12 mouse cellular contexts compared by ENCODE assay signal in genomic region chr9:123931761-123932700, GRCm38 (mm10). TPM values are rescaled to one million over a fixed set of nuclear protein-coding genes. Genes with fewer than 3 reads are reported as not detected.
DNase-seq lines count a peak whose midpoint lies in the region; ATAC-seq and TF ChIP-seq lines count a peak whose summit lies in the region.
"Had no signal": no experiment of that assay in that cellular context is flagged by ENCODE, and none has a peak within 500 bp of the region (broad histone marks: within the 10 kb centered on the region; RNA-seq: fewer than 3 reads in every experiment).

No protein-coding gene starts in this region.

- no peak overlapping the region for H3K4me3 ChIP-seq in hindbrain, postnatal 0 days (ENCODE audit: low read length)
- H3K4me3 ChIP-seq in hindbrain, embryonic 11.5 days (ENCODE audit: low read depth, low read length), result no peak overlapping the region
- H3K4me3 ChIP-seq in forebrain, embryonic 13.5 days, result no peak overlapping the region
- H3K4me3 ChIP-seq: kidney, embryonic 15.5 days had no signal

- no peaks in the 10 kb centered on the region for H3K4me1 ChIP-seq in hindbrain, postnatal 0 days (ENCODE audit: insufficient read depth, low read length)
- H3K4me1 ChIP-seq in hindbrain, embryonic 11.5 days (replicated peaks; ENCODE audit: control insufficient read depth, insufficient read depth, low read length), result no peaks in the 10 kb centered on the region
- H3K4me1 ChIP-seq in forebrain, embryonic 13.5 days, result no peaks in the 10 kb centered on the region

- peak; percentile 3 for DNase-seq in hindbrain, postnatal 0 days (ENCODE audit: low spot score)
- DNase-seq in hindbrain, embryonic 11.5 days (ENCODE audit: low spot score), result no peak
- DNase-seq in ES-CJ7 (ENCODE audit: low read depth, low spot score), result peak; percentile 73
- peak; percentile 87 for DNase-seq in induced T-regulatory cell, adult 2 months (ENCODE audit: low read depth)
- DNase-seq in naive thymus-derived CD4-positive, alpha-beta T cell, adult 2 months (ENCODE audit: low read depth), result peak; percentile 69
- DNase-seq in kidney, postnatal 4 days, result no peak
- DNase-seq: cerebellum, adult 9-11 months had no signal

- no peaks in the 10 kb centered on the region for H3K36me3 ChIP-seq in hindbrain, postnatal 0 days (ENCODE audit: insufficient read depth, low read length)
- H3K36me3 ChIP-seq in hindbrain, embryonic 11.5 days (ENCODE audit: control insufficient read depth, insufficient read depth, low read length), result no peaks in the 10 kb centered on the region
- no peaks in the 10 kb centered on the region for H3K36me3 ChIP-seq in forebrain, embryonic 13.5 days (ENCODE audit: poor library complexity, severe bottlenecking)
- H3K36me3 ChIP-seq: kidney, embryonic 15.5 days had no signal

- H3K9ac ChIP-seq in hindbrain, postnatal 0 days (replicated peaks; ENCODE audit: low read length), result no peak overlapping the region
- no peak overlapping the region for H3K9ac ChIP-seq in hindbrain, embryonic 11.5 days (ENCODE audit: low read depth, low read length)
- H3K9ac ChIP-seq in forebrain, embryonic 13.5 days, result no peak overlapping the region
- H3K9ac ChIP-seq: kidney, embryonic 15.5 days had no signal

- no peaks in the 10 kb centered on the region for H3K9me3 ChIP-seq in hindbrain, postnatal 0 days (ENCODE audit: low read length)
- no peaks in the 10 kb centered on the region for H3K9me3 ChIP-seq in hindbrain, embryonic 11.5 days (ENCODE audit: control insufficient read depth, low read length)
- no peaks in the 10 kb centered on the region for H3K9me3 ChIP-seq in forebrain, embryonic 13.5 days (replicated peaks)
- H3K9me3 ChIP-seq: kidney, embryonic 15.5 days had no signal

- 82% methylated on average over 6 of the region's 6 CpGs for WGBS in hindbrain, postnatal 0 days
- 73% methylated on average over 6 of the region's 6 CpGs for WGBS in hindbrain, embryonic 11.5 days
- WGBS in forebrain, embryonic 13.5 days, result 83% methylated on average over 6 of the region's 6 CpGs

- no peak overlapping the region for H3K4me2 ChIP-seq in hindbrain, postnatal 0 days (ENCODE audit: low read depth, low read length)
- no peak overlapping the region for H3K4me2 ChIP-seq in hindbrain, embryonic 11.5 days (replicated peaks; ENCODE audit: low read depth, low read length)
- no peak overlapping the region for H3K4me2 ChIP-seq in forebrain, embryonic 13.5 days
- H3K4me2 ChIP-seq: kidney, embryonic 15.5 days had no signal

- ATAC-seq in hindbrain, postnatal 0 days, result no peak
- ATAC-seq in hindbrain, embryonic 11.5 days (ENCODE audit: low FRiP score), result no peak
- ATAC-seq in forebrain, embryonic 13.5 days, result no peak
- ATAC-seq in cerebellum, adult (ENCODE audit: insufficient number of reproducible peaks, low FRiP score, low TSS enrichment), result no peak
- ATAC-seq: forebrain, embryonic 14.5 days; midbrain, embryonic 16.5 days had no signal

- no peak overlapping the region for H3K27ac ChIP-seq in hindbrain, postnatal 0 days
- H3K27ac ChIP-seq in hindbrain, embryonic 11.5 days (ENCODE audit: low read depth, low read length), result no peak overlapping the region
- H3K27ac ChIP-seq in forebrain, embryonic 13.5 days, result no peak overlapping the region
- H3K27ac ChIP-seq: kidney, embryonic 15.5 days had no signal

- no peak for TF ChIP-seq CTCF in hindbrain, postnatal 0 days (IDR thresholded peaks at IDR 0.05; ENCODE audit: low read depth)

- H3K27me3 ChIP-seq in hindbrain, postnatal 0 days (ENCODE audit: insufficient read depth, low read length), result no peaks in the 10 kb centered on the region
- no peaks in the 10 kb centered on the region for H3K27me3 ChIP-seq in hindbrain, embryonic 11.5 days (ENCODE audit: control insufficient read depth, insufficient read depth, low read length)
- H3K27me3 ChIP-seq in forebrain, embryonic 13.5 days, result no peaks in the 10 kb centered on the region
- H3K27me3 ChIP-seq: kidney, embryonic 15.5 days had no signal

RNA-seq across cellular contexts. Expression of gene Ccr1, which starts 36.5 kb away (rescaled TPM):
- 0.21 and 0.86 TPM in 2 replicates for total RNA-seq in hindbrain, postnatal 0 days (2014; rRNA removed)
- 0.63 and 0.66 TPM in 2 replicates for polyA plus RNA-seq in hindbrain, postnatal 0 days (2015; fragmentation: Nextera tagmentation; extraction: Ambion mirVana)
- 0.70 and 1.3 TPM in 2 replicates for polyA plus RNA-seq in hindbrain, embryonic 11.5 days (2014; fragmentation: Nextera tagmentation; extraction: Ambion mirVana)
- polyA plus RNA-seq in forebrain, embryonic 13.5 days (2015; fragmentation: Nextera tagmentation; extraction: Ambion mirVana), result 0.55 and 0.70 TPM in 2 replicates

RNA-seq across cellular contexts. Expression of gene Ccr1l1, which starts 46.2 kb away (rescaled TPM):
- not detected in 2 replicates for total RNA-seq in hindbrain, postnatal 0 days (2014; rRNA removed)
- not detected in 2 replicates for polyA plus RNA-seq in hindbrain, postnatal 0 days (2015; fragmentation: Nextera tagmentation; extraction: Ambion mirVana)
- polyA plus RNA-seq in hindbrain, embryonic 11.5 days (2014; fragmentation: Nextera tagmentation; extraction: Ambion mirVana), result not detected in 2 replicates
- not detected in 2 replicates for polyA plus RNA-seq in forebrain, embryonic 13.5 days (2015; fragmentation: Nextera tagmentation; extraction: Ambion mirVana)
- polyA plus RNA-seq: forebrain, embryonic 14.5 days; kidney, embryonic 15.5 days; midbrain, embryonic 16.5 days had no signal

Comparison
In these comparisons a context has a peak if more than half of its experiments do, and no peak if none do; other contexts are left out.
1. DNase-seq: peak in hindbrain, postnatal 0 days (single experiment), ES-CJ7 (single experiment), induced T-regulatory cell, adult 2 months (single experiment) and naive thymus-derived CD4-positive, alpha-beta T cell, adult 2 months (single experiment); none in hindbrain, embryonic 11.5 days (single experiment) and kidney, postnatal 4 days (0 of 2).